Mouse (Mus musculus): ENCODE measurements around the gene Pcgf5.
A peak's percentile ranks its signal among the peaks of the same experiment; 100 is the strongest.

GRCm38 (mm10) chr19:36470106-36470505 is 122.0 kb downstream of the Pcgf5 start:
- TF ChIP-seq CTCF (IDR thresholded peaks at IDR 0.05), result peak; percentile 72
- TF ChIP-seq POLR2A (IDR thresholded peaks at IDR 0.05; ENCODE audit: insufficient read depth, low read depth, low read length), result no peak
- TF ChIP-seq EP300 (IDR thresholded peaks at IDR 0.05; ENCODE audit: insufficient read depth, low read depth, low read length), result no peak
